Mouse (Mus musculus) heart, postnatal 36 days (tissue): ENCODE measurements around the gene Zkscan4. TPM values are rescaled to one million over a fixed set of nuclear protein-coding genes. Genes with fewer than 3 reads are reported as not detected.
"Not testable (repeated sequence)": the region's sequence is repeated elsewhere in the genome, so short reads cannot be mapped to it uniquely, and the experiment has no call there.

ENCODE experiments used
- DNase-seq, 2 experiments: peaks; one replicate each; pipeline ENCODE4 v3.0.0; 2021 to 2022
- intact Hi-C: fragments of 180-260 bp; cut with DNase I; formaldehyde crosslinking; loops from one replicate; pipeline ENCODE4 v1.15.1; 2025
- microRNA-seq, 2 experiments: library from miRNA; unstranded; fragments of <30 nt; microRNA quantifications; one replicate each; pipeline ENCODE4 v1.2.0; 2021; ENCODE audit warnings: borderline number of aligned reads in 2 of 2
- total RNA-seq, 2 experiments: library from RNA; stranded (reverse); gene quantifications; 2 replicates each; pipeline ENCODE4 v1.2.3; 2021

Zkscan4 gene
- total RNA-seq, 2 experiments from 2014 or later: 1.2 to 1.5 TPM

DNA sequence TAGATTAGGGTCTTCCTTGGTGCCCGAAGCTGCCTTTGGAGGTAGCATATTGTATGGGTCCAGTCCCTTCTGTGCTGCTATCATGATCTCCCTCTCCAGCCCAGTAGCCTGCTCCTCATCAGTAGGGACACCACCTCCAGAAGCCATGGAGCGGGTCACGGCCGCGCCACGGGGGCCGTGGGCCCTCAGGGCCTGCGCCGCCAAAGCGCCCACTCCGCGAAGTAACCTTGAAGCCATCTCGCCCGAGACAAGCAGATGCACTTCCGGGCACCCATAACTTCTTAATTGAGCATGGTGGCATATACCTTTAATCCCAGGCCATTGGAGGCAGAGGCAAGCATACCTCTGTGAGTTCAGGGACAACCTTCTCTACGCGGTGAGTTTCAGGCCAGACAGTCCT lies 22.5 kb downstream of the Zkscan4 start, which contains the start of gene Gm11273:
Gene Gm11273 (minus strand): TSS at position 237 of the 400 bp plus-strand sequence.
- not testable (repeated sequence) for DNase-seq
- intact Hi-C loops: loop anchor here (10.0 kb wide), 1 partner anchor 96 kb away; the partner anchor contains the start of gene Zkscan3

DNA sequence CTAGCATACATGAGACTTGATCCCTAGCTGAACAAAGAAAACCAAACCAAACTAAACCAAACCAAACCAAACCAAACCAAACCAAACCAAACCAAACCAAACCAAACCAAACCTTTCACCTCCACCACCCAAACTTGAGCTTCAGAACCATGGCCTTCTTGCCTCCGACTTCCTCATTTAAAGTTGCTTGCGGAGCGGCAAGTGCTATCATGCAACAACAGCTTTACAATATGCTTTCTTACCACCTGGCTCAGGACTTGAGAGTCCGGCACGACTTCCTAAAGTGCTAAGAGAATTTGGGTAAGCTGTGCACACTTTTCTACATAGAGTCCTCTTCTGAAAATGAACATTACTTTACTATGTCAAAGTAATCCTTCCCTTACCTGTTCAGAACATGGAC lies 23.6 kb downstream of the Zkscan4 start:
- no peak for DNase-seq
- intact Hi-C loops: loop anchor here (10.0 kb wide), 1 partner anchor 97 kb away; the partner anchor contains the start of gene Zkscan3

DNA sequence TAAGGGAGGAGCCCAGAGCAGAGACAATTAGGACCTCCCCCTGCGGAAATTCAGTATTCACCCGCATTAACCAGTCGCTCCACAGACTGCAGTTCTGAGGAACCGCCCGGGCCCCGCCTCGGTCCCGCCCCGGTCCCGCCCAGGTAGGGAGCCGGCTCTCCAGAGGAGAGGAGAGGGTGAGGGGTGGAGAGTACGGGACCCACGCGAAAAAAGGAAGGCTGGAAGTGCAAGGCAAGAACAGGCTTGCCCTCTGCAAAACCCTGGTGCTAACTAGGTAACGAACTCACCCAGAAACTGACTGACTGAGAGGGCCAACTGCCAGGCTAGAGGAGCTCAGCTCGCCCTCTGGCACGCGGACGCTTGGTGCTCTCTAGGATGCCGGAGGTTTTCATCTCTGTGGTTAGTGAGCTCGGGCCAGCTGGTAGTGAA lies 27.5 kb downstream of the Zkscan4 start:
- intact Hi-C loops: loop anchor here (2.0 to 10.0 kb wide), 3 partner anchors 25 to 101 kb away; partner anchors contain the start of genes Nkapl, Zkscan3 and Zkscan8
- peak; percentile 80 to 85 for DNase-seq

DNA sequence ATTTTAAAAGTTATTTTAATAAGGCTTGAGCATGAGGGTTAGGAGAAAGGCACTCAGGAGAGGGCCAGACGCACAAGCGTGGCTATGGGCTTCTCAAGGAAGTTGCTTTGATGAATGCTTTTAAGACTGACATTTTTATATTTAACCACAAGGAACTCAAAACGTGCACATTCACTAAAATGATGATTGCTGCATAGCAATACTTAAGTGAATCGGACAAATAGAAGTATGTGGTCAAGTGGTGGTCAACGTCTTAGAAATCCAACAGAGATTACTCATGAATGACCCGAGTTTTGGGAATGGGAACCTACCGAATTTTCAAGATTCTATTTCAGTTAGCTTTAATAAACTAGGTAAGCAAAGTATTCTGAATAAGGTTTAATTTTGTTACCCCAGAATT lies 51.4 kb downstream of the Zkscan4 start:
- intact Hi-C loops: loop anchor here (1.0 to 5.0 kb wide), 6 partner anchors 23 to 167 kb away; partner anchors contain the start of genes Zkscan3, Zscan12 and Zscan26
- DNase-seq: no peak

DNA sequence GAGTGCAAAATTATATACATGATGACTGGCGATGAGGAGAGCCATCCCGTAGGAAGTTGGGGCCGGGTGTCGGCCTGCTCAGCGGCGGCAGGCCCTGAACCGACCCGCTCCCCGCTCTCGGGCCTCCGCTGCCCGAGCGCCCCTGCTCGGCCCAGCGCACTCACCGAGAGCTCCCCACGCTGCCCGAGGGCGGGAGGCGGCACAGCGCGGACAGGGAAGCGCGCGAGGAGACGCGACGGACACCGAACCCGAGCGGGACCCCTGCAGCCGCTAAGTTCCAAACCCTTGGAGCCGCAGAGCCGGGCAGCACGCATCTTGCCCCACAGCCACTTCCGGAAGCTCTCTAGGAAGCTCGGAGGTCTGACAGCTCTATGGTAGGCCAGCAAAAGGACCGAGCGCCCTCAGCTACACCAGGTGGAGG lies 52.1 kb downstream of the Zkscan4 start, which contains the start of gene Zkscan8:
Gene Zkscan8 (minus strand): TSS at position 340 of the 421 bp plus-strand sequence.
- intact Hi-C loops: loop anchor here (1.0 to 5.0 kb wide), 6 partner anchors 24 to 168 kb away; partner anchors contain the start of genes Zkscan3, Zscan12 and Zscan26
- DNase-seq: peak; percentile 91 to 96

Small RNA genes lying within 50 kb of the gene (microRNA-seq; reads per million reads assigned to microRNA genes)
- 0 reads per million in 2 experiments for gene Mir1896

Other genes starting within 250 kb of the Zkscan4 start
- not detected for gene Gpx5, start 186.2 kb upstream of the Zkscan4 start, total RNA-seq
- not detected for gene Gpx6, start 166.8 kb upstream of the Zkscan4 start, total RNA-seq
- gene Olfr1367, start 132.0 kb upstream of the Zkscan4 start, total RNA-seq: not detected
- 1 to 10 TPM; 5.3 to 5.8 TPM for gene Zscan12, start 116.1 kb upstream of the Zkscan4 start, total RNA-seq
- gene Zkscan3, start 76.2 kb upstream of the Zkscan4 start, total RNA-seq: 10 to 100 TPM; 26.4 to 31.2 TPM
- gene Pgbd1, start 37.8 kb upstream of the Zkscan4 start, total RNA-seq: under 1 TPM; 0.30 to 0.42 TPM
- 10 to 100 TPM; 20.4 to 23.2 TPM for gene Zscan26, start 25.2 kb upstream of the Zkscan4 start, total RNA-seq
- under 1 TPM; 0.67 to 0.76 TPM for gene Nkapl, start 10.4 kb upstream of the Zkscan4 start, total RNA-seq
- not detected for gene Gm10065, start 534 bp downstream of the Zkscan4 start, total RNA-seq
- 10 to 100 TPM; 26.5 to 28.1 TPM for gene AK157302, start 16.3 kb downstream of the Zkscan4 start, total RNA-seq
- 100 to 1,000 TPM; 247 to 265 TPM for gene Gm11273, start 22.5 kb downstream of the Zkscan4 start, total RNA-seq
- 10 to 100 TPM in 1 of 2 experiments, 1 to 10 TPM in 1; 9.0 to 14.6 TPM for gene Zkscan8, start 52.2 kb downstream of the Zkscan4 start, total RNA-seq
- gene Olfr1366, start 63.9 kb downstream of the Zkscan4 start, total RNA-seq: not detected
- gene Olfr1535, start 81.0 kb downstream of the Zkscan4 start, total RNA-seq: not detected
- not detected for gene Olfr1364, start 102.9 kb downstream of the Zkscan4 start, total RNA-seq
- gene Olfr1362, start 135.1 kb downstream of the Zkscan4 start, total RNA-seq: not detected
- not detected for gene Olfr11, start 163.6 kb downstream of the Zkscan4 start, total RNA-seq
- not detected for gene Olfr1361, start 184.5 kb downstream of the Zkscan4 start, total RNA-seq
- not detected for gene Olfr1360, start 198.5 kb downstream of the Zkscan4 start, total RNA-seq
- not detected for gene Olfr1359, start 219.2 kb downstream of the Zkscan4 start, total RNA-seq
- gene Hist1h2bl, start 237.2 kb downstream of the Zkscan4 start, total RNA-seq: 10 to 100 TPM; 18.0 to 27.4 TPM
- 10 to 100 TPM; 28.5 to 39.8 TPM for gene Hist1h2ai, start 237.5 kb downstream of the Zkscan4 start, total RNA-seq
- gene Hist1h3h, start 238.8 kb downstream of the Zkscan4 start, total RNA-seq: 10 to 100 TPM; 22.0 to 36.5 TPM
- 1 to 10 TPM; 4.9 to 5.1 TPM for gene Hist1h2bm, start 243.1 kb downstream of the Zkscan4 start, total RNA-seq